Mouse (Mus musculus) left cerebral cortex, adult 2 months (tissue): ENCODE measurements at regions not wholly inside any gene's neighbourhood (a gene's known extent, or its start where the extent isn't known, plus 50 kb on each side); places are given as distances from the start of the nearest gene placed in this dataset.
A peak's percentile ranks its signal among the peaks of the same experiment; 100 is the strongest.

Experiments
- DNase-seq, 2 experiments: peaks; one replicate each; pipeline ENCODE4 v3.0.0; 2021 to 2022; ENCODE audit warnings: low spot score in 2 of 2, mixed read lengths in 1 of 2; ENCODE audit errors: extremely low spot score in 1 of 2
- H3K27ac ChIP-seq: fragments of 200-600 bp; 2 replicates; pipeline ENCODE4 v1.8.1; 2022
- H3K4me3 ChIP-seq: fragments of 200-600 bp; 2 replicates; pipeline ENCODE4 v1.8.1; 2022
- CTCF ChIP-seq: fragments of 200-600 bp; IDR thresholded peaks from 2 replicates; pipeline ENCODE4 v1.8.1; 2022; ENCODE audit warnings: antibody characterized with exemption, mild to moderate bottlenecking, moderate library complexity
- intact Hi-C: fragments of 180-260 bp; cut with DNase I; formaldehyde crosslinking; loops from one replicate; pipeline ENCODE4 v1.15.1; 2025

DNA sequence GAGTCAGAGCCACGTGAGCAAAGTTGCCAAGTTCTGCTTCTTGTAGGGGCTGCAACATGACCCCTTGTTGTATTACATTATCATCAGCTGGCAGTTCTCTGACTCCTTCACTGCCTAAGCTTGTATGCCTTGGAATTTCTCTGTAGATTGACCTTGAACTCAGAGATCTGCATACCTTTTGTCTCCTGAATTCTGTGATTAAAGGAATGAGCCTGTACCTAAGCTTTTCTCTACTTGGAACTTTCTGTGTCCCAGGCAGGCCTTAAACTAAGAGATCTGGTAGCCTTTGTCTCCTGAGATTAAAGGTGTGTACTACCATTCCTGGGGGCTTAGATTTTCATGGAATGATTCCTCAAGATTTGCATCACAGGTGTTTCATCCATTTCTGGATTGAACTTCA, 544.8 kb upstream of the Tpk1 start:
- intact Hi-C loops, result no loop called here
- Histone ChIP-seq H3K4me3 (no peak overlapping the region), H3K27ac (no peak overlapping the region)
- no peak for DNase-seq
- TF ChIP-seq CTCF, result no peak

DNA sequence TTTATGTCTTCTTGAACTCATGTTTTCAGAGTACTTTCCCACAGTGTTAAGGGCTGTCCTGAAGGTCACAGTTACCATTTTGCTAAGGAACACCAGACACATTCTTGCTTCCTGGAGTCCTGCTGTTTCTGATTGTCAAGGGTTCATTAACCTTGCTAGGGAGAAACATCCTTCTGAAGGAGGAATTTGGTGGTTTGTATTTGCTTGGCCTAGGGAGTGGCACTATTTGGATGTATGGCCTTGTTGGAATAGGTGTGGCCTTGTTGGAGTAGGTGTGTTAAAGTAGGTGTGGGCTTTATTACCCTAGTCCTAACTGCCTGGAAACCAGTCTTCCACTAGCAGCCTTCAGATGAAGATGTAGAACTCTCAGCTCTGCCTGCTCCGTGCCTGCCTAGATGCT, 538.4 kb upstream of the Tpk1 start:
- TF ChIP-seq CTCF, result no peak
- Histone ChIP-seq H3K4me3 (no peak overlapping the region), H3K27ac (no peak overlapping the region)
- DNase-seq, result no peak
- intact Hi-C loops, result no loop called here

- intact Hi-C loops, result no loop called here
- Histone ChIP-seq H3K27ac (no peak overlapping the region), H3K4me3 (no peak overlapping the region)
- DNase-seq, result no peak
- no peak for TF ChIP-seq CTCF
Measured at GRCm38 (mm10) chr6:44203831-44204230, 537.8 kb upstream of the Tpk1 start.

- TF ChIP-seq CTCF, result peak; percentile 5; the same call in 1 of the 2 replicates
- Histone ChIP-seq H3K4me3 (no peak overlapping the region), H3K27ac (no peak overlapping the region)
- intact Hi-C loops, result no loop called here
- no peak for DNase-seq
Measured at GRCm38 (mm10) chr6:44179927-44180326, 513.8 kb upstream of the Tpk1 start.
